Mouse (Mus musculus) ES-Bruce4 (cell line): ENCODE measurements around the gene Dera. TPM values are rescaled to one million over a fixed set of nuclear protein-coding genes. Genes with fewer than 3 reads are reported as not detected.

ENCODE experiments used
- H3K27ac ChIP-seq: 2 replicates; pipeline ENCODE4 v1.5.1; 2012; ENCODE audit warnings: low read length, inconsistent platforms; ENCODE audit not compliant: insufficient read depth
- H3K27me3 ChIP-seq: 2 replicates; pipeline ENCODE4 v1.6.1; 2012; ENCODE audit warnings: mild to moderate bottlenecking, low read length, inconsistent platforms; ENCODE audit not compliant: control insufficient read depth, poor library complexity, insufficient read depth, severe bottlenecking
- H3K36me3 ChIP-seq: 2 replicates; pipeline ENCODE4 v1.6.1; 2012; ENCODE audit warnings: inconsistent platforms, mild to moderate bottlenecking, low read length, moderate library complexity; ENCODE audit not compliant: control insufficient read depth, poor library complexity, insufficient read depth, severe bottlenecking
- H3K4me1 ChIP-seq: one replicate; pipeline ENCODE4 v1.8.1; 2011; ENCODE audit warnings: low read length; ENCODE audit not compliant: control insufficient read depth, insufficient read depth
- H3K4me3 ChIP-seq: 2 replicates; pipeline ENCODE4 v1.5.1; 2011; ENCODE audit warnings: low read depth, mild to moderate bottlenecking, low read length
- H3K9ac ChIP-seq: 2 replicates; pipeline ENCODE4 v1.6.1; 2012; ENCODE audit warnings: low read depth, mild to moderate bottlenecking, inconsistent platforms; ENCODE audit not compliant: poor library complexity, severe bottlenecking
- H3K9me3 ChIP-seq: replicated peaks from 2 replicates; pipeline ENCODE4 v1.6.1; 2012; ENCODE audit warnings: mild to moderate bottlenecking, low read length, inconsistent platforms; ENCODE audit not compliant: control insufficient read depth, poor library complexity, insufficient read depth, severe bottlenecking
- CTCF ChIP-seq: IDR thresholded peaks from one replicate; pipeline ENCODE4 v1.8.1; 2011; ENCODE audit warnings: low read depth, low read length
- EP300 ChIP-seq: IDR thresholded peaks from 2 replicates; pipeline ENCODE4 v1.6.1; 2011; ENCODE audit warnings: low read depth, low read length; ENCODE audit not compliant: insufficient read depth
- POLR2A ChIP-seq: IDR thresholded peaks from one replicate; pipeline ENCODE4 v1.8.1; 2011; ENCODE audit warnings: low read length; ENCODE audit not compliant: insufficient read depth
- polyA plus RNA-seq: library from polyadenylated mRNA; stranded (reverse); fragments of >200 nt; gene quantifications from 2 replicates; pipeline ENCODE4 v1.2.4, GENCODE M21; 2011; ENCODE audit warnings: low read depth; ENCODE audit not compliant: missing spikeins, insufficient read depth, insufficient read length

Dera gene
- polyA plus RNA-seq, 1 experiment: 41.5 TPM

- Histone ChIP-seq H3K36me3 (peaks cover 2% of the 10 kb centered on the region; the same call in 1 of the 2 replicates), H3K27me3 (no peaks in the 10 kb centered on the region), H3K27ac (no peak overlapping the region), H3K9ac (no peak overlapping the region), H3K9me3 (no peaks in the 10 kb centered on the region), H3K4me3 (no peak overlapping the region), H3K4me1 (no peaks in the 10 kb centered on the region)
- TF ChIP-seq POLR2A: no peak
Observed at GRCm38 (mm10) chr6:137824046-137825021, 70.0 kb downstream of the Dera start.

DNA sequence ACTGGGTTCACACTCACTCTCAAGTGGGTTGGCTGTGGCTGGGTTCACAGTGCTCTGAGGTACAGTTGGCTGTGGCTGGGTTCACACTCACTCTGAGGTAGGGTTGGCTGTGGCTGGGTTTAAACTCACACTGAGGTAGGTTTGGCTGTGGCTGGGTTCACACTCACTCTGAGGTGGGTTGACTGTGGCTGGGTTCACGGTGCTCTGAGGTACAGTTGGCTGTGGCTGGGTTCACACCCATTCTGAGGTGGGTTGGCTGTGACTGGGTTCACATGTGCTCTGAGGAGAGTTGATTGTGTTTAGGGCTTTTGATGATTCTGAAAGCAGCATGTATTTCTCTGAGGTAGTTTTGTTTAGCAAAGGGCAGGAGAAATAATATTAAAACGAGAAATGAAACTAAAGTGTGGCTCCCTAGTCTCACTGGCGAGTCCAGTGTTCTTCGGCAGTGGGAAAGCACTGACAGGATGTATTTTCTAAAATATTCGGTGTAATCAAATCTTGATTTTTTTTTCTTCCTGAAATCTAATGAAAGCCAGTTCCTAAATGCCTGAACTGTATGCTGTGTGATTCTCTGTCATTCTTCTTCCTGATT, 70.8 kb downstream of the Dera start:
- TF ChIP-seq POLR2A: no peak
- no peak for TF ChIP-seq EP300
- no peak for TF ChIP-seq CTCF
- no peaks in the 10 kb centered on the region for H3K9me3 ChIP-seq
- no peaks in the 10 kb centered on the region for H3K4me1 ChIP-seq
- H3K27me3 ChIP-seq: no peaks in the 10 kb centered on the region
- H3K4me3 ChIP-seq: no peak overlapping the region
- peaks cover 2% of the 10 kb centered on the region; the same call in 1 of the 2 replicates for H3K36me3 ChIP-seq
- H3K27ac ChIP-seq: no peak overlapping the region
- H3K9ac ChIP-seq: no peak overlapping the region

DNA sequence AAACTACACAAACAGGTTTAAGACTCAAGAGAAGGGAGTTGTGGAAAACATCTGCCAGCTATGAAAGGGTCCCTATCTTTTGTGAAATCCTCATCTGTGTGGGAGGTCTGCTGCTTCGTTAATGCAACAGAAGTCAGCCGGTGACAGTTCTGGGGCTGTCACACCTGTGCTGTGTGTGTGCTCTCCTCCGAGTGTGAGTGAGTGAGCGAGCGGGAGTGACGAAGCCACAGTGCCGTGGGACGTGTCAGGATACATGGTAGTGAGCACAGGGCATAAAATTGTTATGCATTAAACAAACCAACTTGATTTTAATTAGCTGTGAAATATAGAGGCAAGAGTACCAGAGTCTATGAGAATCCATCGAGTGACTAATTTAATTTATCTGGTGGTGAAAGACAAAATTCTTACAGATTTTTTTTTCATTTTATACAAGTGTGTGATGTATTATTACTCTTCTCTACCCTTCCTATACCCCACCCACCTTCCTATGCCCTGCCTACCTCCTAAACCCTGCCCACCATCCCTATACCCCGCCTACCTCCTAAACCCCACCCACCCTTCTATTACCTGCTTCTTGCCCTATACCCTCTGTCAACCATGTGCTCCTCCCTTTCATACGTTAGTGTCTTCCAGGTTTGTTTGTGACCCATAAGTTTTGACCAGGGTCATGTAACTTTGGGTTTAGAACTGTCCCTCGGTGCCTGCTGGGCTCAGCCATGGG, 74.9 kb downstream of the Dera start:
- no peaks in the 10 kb centered on the region for H3K9me3 ChIP-seq
- no peaks in the 10 kb centered on the region for H3K4me1 ChIP-seq
- no peak overlapping the region for H3K4me3 ChIP-seq
- H3K27me3 ChIP-seq: no peaks in the 10 kb centered on the region
- peaks cover 2% of the 10 kb centered on the region; the same call in 1 of the 2 replicates for H3K36me3 ChIP-seq
- TF ChIP-seq CTCF (no peak), EP300 (no peak), POLR2A (no peak)
- H3K27ac ChIP-seq: no peak overlapping the region
- H3K9ac ChIP-seq: no peak overlapping the region

- H3K27me3 ChIP-seq: no peaks in the 10 kb centered on the region
- no peak overlapping the region for H3K4me3 ChIP-seq
- TF ChIP-seq POLR2A (no peak), EP300 (no peak), CTCF (no peak)
- no peaks in the 10 kb centered on the region for H3K9me3 ChIP-seq
- H3K36me3 ChIP-seq: no peaks in the 10 kb centered on the region
- H3K4me1 ChIP-seq: no peaks in the 10 kb centered on the region
- H3K9ac ChIP-seq: no peak overlapping the region
- H3K27ac ChIP-seq: no peak overlapping the region
Observed at GRCm38 (mm10) chr6:137836799-137837198, 82.5 kb downstream of the Dera start.

DNA sequence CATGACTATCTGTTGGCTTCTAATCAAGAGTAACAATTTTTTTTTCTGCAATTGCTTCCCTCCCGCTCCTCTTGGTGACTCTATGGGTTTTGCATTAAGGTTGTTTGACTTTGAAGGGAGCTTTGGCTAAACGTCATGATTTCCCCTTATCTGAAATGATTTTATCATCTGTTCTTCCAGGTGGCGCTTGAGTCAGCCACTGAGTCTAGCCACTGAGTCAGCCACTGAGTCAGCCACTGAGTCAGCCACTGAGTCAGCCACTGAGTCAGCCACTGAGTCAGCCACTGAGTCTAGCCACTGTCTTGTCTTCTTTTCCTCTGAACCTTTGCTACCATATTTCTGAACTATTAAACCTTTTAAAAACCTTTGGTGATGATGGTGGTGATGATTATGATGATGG, 89.0 kb downstream of the Dera start:
- H3K36me3 ChIP-seq: no peaks in the 10 kb centered on the region
- H3K27me3 ChIP-seq: no peaks in the 10 kb centered on the region
- peaks cover 10% of the 10 kb centered on the region for H3K9me3 ChIP-seq
- H3K27ac ChIP-seq: no peak overlapping the region
- no peaks in the 10 kb centered on the region for H3K4me1 ChIP-seq
- TF ChIP-seq POLR2A (no peak), CTCF (no peak), EP300 (no peak)
- H3K4me3 ChIP-seq: no peak overlapping the region
- no peak overlapping the region for H3K9ac ChIP-seq
